In genomic region chr7:142025196-142025595, GRCm38 (mm10) we compare ENCODE assay signal across 13 mouse cellular contexts. TPM values are rescaled to one million over a fixed set of nuclear protein-coding genes. Genes with fewer than 3 reads are reported as not detected.
A peak's percentile ranks its signal among the peaks of the same experiment; 100 is the strongest.
DNase-seq lines count a peak whose midpoint lies in the region; ATAC-seq and TF ChIP-seq lines count a peak whose summit lies in the region.
"Had no signal": no experiment of that assay in that cellular context is flagged by ENCODE, and none has a peak within 500 bp of the region (broad histone marks: within the 10 kb centered on the region; RNA-seq: fewer than 3 reads in every experiment).

No protein-coding gene starts in this region.

- H3K4me2 ChIP-seq in heart, embryonic 14.5 days (ENCODE audit: low read length), result no peak overlapping the region
- no peak overlapping the region; the same call in 1 of the 2 replicates for H3K4me2 ChIP-seq in lung, embryonic 15.5 days
- H3K4me2 ChIP-seq in embryonic facial prominence, embryonic 15.5 days (replicated peaks), result no peak overlapping the region
- H3K4me2 ChIP-seq: embryonic facial prominence, embryonic 12.5 days; hindbrain, embryonic 14.5 days had no signal

- no peak for ATAC-seq in heart, embryonic 14.5 days (ENCODE audit: insufficient number of reproducible peaks, insufficient read depth, low FRiP score, low read depth)
- ATAC-seq in lung, embryonic 15.5 days (ENCODE audit: borderline replicate concordance, extremely low read depth, low FRiP score, low TSS enrichment), result peak; percentile 68; the same call in 1 of the 2 replicates
- no peak for ATAC-seq in embryonic facial prominence, embryonic 15.5 days (ENCODE audit: insufficient number of reproducible peaks, low FRiP score, low TSS enrichment, low read depth)

- no peak for TF ChIP-seq POLR2A in lung, adult 2 months (IDR thresholded peaks at IDR 0.05; ENCODE audit: borderline replicate concordance, extremely low read depth, low read depth, low read length)
- no peak for TF ChIP-seq POLR2A in small intestine, adult 2 months (IDR thresholded peaks at IDR 0.05; ENCODE audit: low read depth, low read length)

- DNase-seq in heart, postnatal 10 days, result no peak
- DNase-seq in lung, adult 2 months, result no peak
- DNase-seq in frontal cortex, postnatal 36 days (ENCODE audit: low spot score in 2 of 2), result no peak
- DNase-seq: cerebellum, adult 9-11 months; kidney, postnatal 36 days had no signal

- no peaks in the 10 kb centered on the region for H3K27me3 ChIP-seq in heart, embryonic 14.5 days (ENCODE audit: control insufficient read depth, insufficient read depth, low read length)
- H3K27me3 ChIP-seq in lung, embryonic 15.5 days, result no peaks in the 10 kb centered on the region
- H3K27me3 ChIP-seq in embryonic facial prominence, embryonic 15.5 days, result no peaks in the 10 kb centered on the region
- no peaks in the 10 kb centered on the region for H3K27me3 ChIP-seq in small intestine, adult 2 months (ENCODE audit: control insufficient read depth, insufficient read depth, low read length)
- H3K27me3 ChIP-seq: CH12.LX; embryonic facial prominence, embryonic 12.5 days had no signal

- H3K9me3 ChIP-seq in heart, embryonic 14.5 days (ENCODE audit: control insufficient read depth, low read length), result no peaks in the 10 kb centered on the region
- no peaks in the 10 kb centered on the region for H3K9me3 ChIP-seq in lung, embryonic 15.5 days
- no peaks in the 10 kb centered on the region for H3K9me3 ChIP-seq in embryonic facial prominence, embryonic 15.5 days (replicated peaks)
- H3K9me3 ChIP-seq: embryonic facial prominence, embryonic 12.5 days had no signal

- WGBS in heart, embryonic 14.5 days, result 22% methylated on average over 2 of the region's 2 CpGs
- WGBS in lung, embryonic 15.5 days, result 28% methylated on average over 2 of the region's 2 CpGs
- WGBS in lung, adult 2 months, result 45% methylated on average over 2 of the region's 2 CpGs
- WGBS in embryonic facial prominence, embryonic 15.5 days, result 58% methylated on average over 2 of the region's 2 CpGs
- WGBS in small intestine, adult 2 months, result 78% methylated on average over 2 of the region's 2 CpGs

- intact Hi-C loops in heart, postnatal 10 days (cut with DNase I), result no loop called here

- no peak overlapping the region for H3K4me3 ChIP-seq in heart, embryonic 14.5 days (ENCODE audit: control insufficient read depth in 1 of 2, insufficient read depth in 1 of 2, low read depth in 1 of 2, low read length in 2 of 2)
- no peak overlapping the region for H3K4me3 ChIP-seq in lung, embryonic 15.5 days
- H3K4me3 ChIP-seq in lung, adult 2 months (replicated peaks; ENCODE audit: extremely low read depth, low read depth, low read length), result no peak overlapping the region
- H3K4me3 ChIP-seq in embryonic facial prominence, embryonic 15.5 days (replicated peaks), result no peak overlapping the region
- 0 out of 2 replicates have a peak overlapping the region, but pooled peaks have one; percentile 4 for H3K4me3 ChIP-seq in small intestine, adult 2 months (ENCODE audit: low read depth, low read length)
- H3K4me3 ChIP-seq: embryonic facial prominence, embryonic 12.5 days; left cerebral cortex, adult 2 months had no signal

- H3K36me3 ChIP-seq in heart, embryonic 14.5 days (ENCODE audit: control insufficient read depth, insufficient read depth, low read length), result no peaks in the 10 kb centered on the region
- no peaks in the 10 kb centered on the region for H3K36me3 ChIP-seq in lung, embryonic 15.5 days
- H3K36me3 ChIP-seq in embryonic facial prominence, embryonic 15.5 days, result no peaks in the 10 kb centered on the region
- no peaks in the 10 kb centered on the region for H3K36me3 ChIP-seq in small intestine, adult 2 months (ENCODE audit: control insufficient read depth, insufficient read depth, low read length)
- H3K36me3 ChIP-seq: embryonic facial prominence, embryonic 12.5 days had no signal

- peak overlapping the region; percentile 57 to 71 for H3K27ac ChIP-seq in heart, embryonic 14.5 days (replicated peaks in 1 of 2; ENCODE audit: control insufficient read depth in 1 of 2, insufficient read depth in 1 of 2, low read depth in 2 of 2, low read length in 2 of 2)
- peak overlapping the region; percentile 58 for H3K27ac ChIP-seq in lung, embryonic 15.5 days
- H3K27ac ChIP-seq in embryonic facial prominence, embryonic 15.5 days (replicated peaks), result peak overlapping the region; percentile 72
- H3K27ac ChIP-seq in small intestine, adult 2 months (ENCODE audit: insufficient read depth, low read depth, low read length), result no peak overlapping the region
- H3K27ac ChIP-seq: embryonic facial prominence, embryonic 12.5 days; hindbrain, embryonic 14.5 days; left cerebral cortex, adult 2 months had no signal

- no peak overlapping the region for H3K9ac ChIP-seq in heart, embryonic 14.5 days (ENCODE audit: low read length)
- H3K9ac ChIP-seq in lung, embryonic 15.5 days, result no peak overlapping the region
- no peak overlapping the region for H3K9ac ChIP-seq in embryonic facial prominence, embryonic 15.5 days
- H3K9ac ChIP-seq: embryonic facial prominence, embryonic 12.5 days; hindbrain, embryonic 14.5 days had no signal

- peaks cover 14 to 31% of the 10 kb centered on the region in 2 experiments for H3K4me1 ChIP-seq in heart, embryonic 14.5 days (ENCODE audit: control insufficient read depth in 2 of 2, insufficient read depth in 2 of 2, low read length in 2 of 2)
- H3K4me1 ChIP-seq in lung, embryonic 15.5 days, result peaks cover 33% of the 10 kb centered on the region
- H3K4me1 ChIP-seq in lung, adult 2 months (ENCODE audit: control insufficient read depth, insufficient read depth, low read length), result peaks cover 33% of the 10 kb centered on the region
- H3K4me1 ChIP-seq in embryonic facial prominence, embryonic 15.5 days, result peaks cover 26% of the 10 kb centered on the region
- H3K4me1 ChIP-seq in small intestine, adult 2 months (ENCODE audit: control insufficient read depth, insufficient read depth, insufficient read length, low read length), result peaks cover 33% of the 10 kb centered on the region

- TF ChIP-seq CTCF in lung, adult 2 months (IDR thresholded peaks at IDR 0.05; ENCODE audit: insufficient read depth, low read length), result no peak
- no peak for TF ChIP-seq CTCF in small intestine, adult 2 months (IDR thresholded peaks at IDR 0.05; ENCODE audit: extremely low read depth, insufficient read length, insufficient replicate concordance, low read depth, low read length)

RNA-seq across cellular contexts. Expression of gene Mob2, which starts 35.7 kb away (rescaled TPM):
- polyA plus RNA-seq in heart, embryonic 14.5 days (2014; fragmentation: Nextera tagmentation; extraction: Ambion mirVana), result 46.8 and 48.9 TPM in 2 replicates
- 10 to 100 TPM; 39.4 to 43.2 TPM for total RNA-seq in heart, postnatal 10 days (2021)
- polyA plus RNA-seq in lung, embryonic 15.5 days (2015; fragmentation: Nextera tagmentation; extraction: Ambion mirVana), result 74.7 and 80.1 TPM in 2 replicates
- polyA plus RNA-seq in lung, adult 2 months (2012; rRNA removed), result 40.6 and 54.0 TPM in 2 replicates
- 79.5 and 82.6 TPM in 2 replicates for polyA plus RNA-seq in embryonic facial prominence, embryonic 15.5 days (2015; fragmentation: Nextera tagmentation; extraction: Ambion mirVana)
- 26.1 and 31.8 TPM in 2 replicates for polyA plus RNA-seq in small intestine, adult 2 months (2012; rRNA removed)
